Mouse (Mus musculus) limb, embryonic 14.5 days (tissue): ENCODE measurements at regions not wholly inside any gene's neighbourhood (a gene's known extent, or its start where the extent isn't known, plus 50 kb on each side); places are given as distances from the start of the nearest gene placed in this dataset.
A peak's percentile ranks its signal among the peaks of the same experiment; 100 is the strongest.

ENCODE experiments used
- ATAC-seq: fragments of 200-750 bp; cut with Nextera tagmentation; 2 replicates; pipeline ENCODE4 v1.8.0; 2017; ENCODE audit warnings: low read depth, moderate number of reproducible peaks, moderate TSS enrichment; ENCODE audit not compliant: low FRiP score
- DNase-seq: peaks from one replicate; pipeline ENCODE4 v3.0.0-alpha.2; 2015; ENCODE audit warnings: low spot score
- H3K27ac ChIP-seq: fragments of 300-500 bp; sonication (generic); replicated peaks from 2 replicates; pipeline ENCODE4 v1.5.1; 2014; ENCODE audit warnings: low read depth, mild to moderate bottlenecking, low read length, moderate library complexity, mixed read lengths
- H3K27me3 ChIP-seq: fragments of 300-500 bp; sonication (generic); 2 replicates; pipeline ENCODE4 v1.6.1; 2014; ENCODE audit warnings: low read length, mixed read lengths; ENCODE audit not compliant: control insufficient read depth, insufficient read depth
- H3K36me3 ChIP-seq: fragments of 300-500 bp; sonication (generic); 2 replicates; pipeline ENCODE4 v1.6.1; 2014; ENCODE audit warnings: mild to moderate bottlenecking, low read length, moderate library complexity, mixed read lengths; ENCODE audit not compliant: control insufficient read depth, insufficient read depth
- H3K4me1 ChIP-seq: fragments of 300-500 bp; sonication (generic); 2 replicates; pipeline ENCODE4 v1.6.1; 2014; ENCODE audit warnings: antibody characterized with exemption, low read length, mixed read lengths; ENCODE audit not compliant: control insufficient read depth, insufficient read depth
- H3K4me2 ChIP-seq: fragments of 300-500 bp; sonication (generic); replicated peaks from 2 replicates; pipeline ENCODE4 v1.6.1; 2014; ENCODE audit warnings: low read depth, mild to moderate bottlenecking, low read length, moderate library complexity; ENCODE audit not compliant: severe bottlenecking
- H3K4me3 ChIP-seq: fragments of 300-500 bp; sonication (generic); replicated peaks from 2 replicates; pipeline ENCODE4 v1.5.1; 2014; ENCODE audit warnings: low read length
- H3K9ac ChIP-seq: fragments of 300-500 bp; sonication (generic); 2 replicates; pipeline ENCODE4 v1.6.1; 2014; ENCODE audit warnings: mild to moderate bottlenecking, low read depth, low read length, moderate library complexity; ENCODE audit not compliant: severe bottlenecking
- H3K9me3 ChIP-seq: fragments of 300-500 bp; sonication (generic); 2 replicates; pipeline ENCODE4 v1.6.1; 2016; ENCODE audit warnings: low read length; ENCODE audit not compliant: control insufficient read depth
- POLR2A ChIP-seq: fragments of 200-500 bp; IDR thresholded peaks from 2 replicates; pipeline ENCODE4 v1.8.0; 2012; ENCODE audit warnings: inconsistent platforms, mild to moderate bottlenecking, moderate library complexity, borderline replicate concordance; ENCODE audit not compliant: insufficient read depth, insufficient read length; ENCODE audit errors: extremely low read depth
- whole genome bisulfite sequencing: fragments of 180-500 bp; shearing (Covaris S2); extraction: QIAGEN DNeasy Blood & Tissue Kit; methylation state at CpG from one replicate; pipeline ENCODE4 v1.1.7; 2014; 5-methylcytosine and 5-hydroxymethylcytosine counted together

GRCm38 (mm10) chr12:5807996-5808886 is 432.8 kb upstream of the Klhl29 start:
- H3K4me1 ChIP-seq: peaks cover 5% of the 10 kb centered on the region; the same call in 1 of the 2 replicates
- no peak overlapping the region for H3K4me2 ChIP-seq
- no peaks in the 10 kb centered on the region for H3K9me3 ChIP-seq
- ATAC-seq: no peak
- WGBS: 17% methylated on average over 18 of the region's 18 CpGs
- no peaks in the 10 kb centered on the region for H3K27me3 ChIP-seq
- H3K36me3 ChIP-seq: no peaks in the 10 kb centered on the region
- DNase-seq: no peak
- no peak for TF ChIP-seq POLR2A
- H3K4me3 ChIP-seq: no peak overlapping the region
- H3K27ac ChIP-seq: no peak overlapping the region
- H3K9ac ChIP-seq: no peak overlapping the region

- Histone ChIP-seq H3K27me3 (no peaks in the 10 kb centered on the region), H3K4me1 (peaks cover 5% of the 10 kb centered on the region; the same call in 1 of the 2 replicates), H3K4me3 (no peak overlapping the region), H3K4me2 (no peak overlapping the region), H3K27ac (no peak overlapping the region), H3K36me3 (no peaks in the 10 kb centered on the region), H3K9ac (no peak overlapping the region), H3K9me3 (no peaks in the 10 kb centered on the region)
- no peak for TF ChIP-seq POLR2A
- 67% methylated on average over 2 of the region's 2 CpGs for WGBS
- DNase-seq (no peak), ATAC-seq (no peak)
Observed at GRCm38 (mm10) chr12:5805731-5806130, 430.2 kb upstream of the Klhl29 start.

DNA sequence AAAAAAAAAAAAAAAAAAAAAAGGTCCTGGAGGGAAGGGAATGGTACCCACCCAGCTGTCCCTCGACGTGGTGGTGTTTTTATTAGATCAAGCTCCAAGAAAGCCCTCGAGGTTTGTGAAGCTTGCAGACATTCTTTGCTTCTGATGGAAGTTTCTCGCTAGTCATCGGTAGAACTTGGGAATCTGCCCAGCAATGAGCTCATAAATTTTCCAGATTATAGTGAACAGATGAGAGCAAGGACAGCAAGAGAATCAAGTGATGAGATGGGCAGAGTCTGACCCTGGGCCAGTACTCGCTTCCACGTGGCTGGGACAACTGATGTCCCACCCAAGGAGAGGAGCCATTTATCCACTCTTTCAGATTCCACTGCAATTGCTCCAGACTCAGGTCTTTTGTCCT is 417.6 kb upstream of the Klhl29 start:
- H3K9ac ChIP-seq: no peak overlapping the region
- no peaks in the 10 kb centered on the region for H3K27me3 ChIP-seq
- no peak overlapping the region for H3K4me3 ChIP-seq
- WGBS: 36% methylated on average over 7 of the region's 7 CpGs
- H3K9me3 ChIP-seq: no peaks in the 10 kb centered on the region
- no peak for TF ChIP-seq POLR2A
- 0 out of 2 replicates have a peak, but pooled peaks cover 3% of the 10 kb centered on the region for H3K4me1 ChIP-seq
- ATAC-seq: no peak
- no peak overlapping the region for H3K4me2 ChIP-seq
- DNase-seq: peak; percentile 83
- H3K36me3 ChIP-seq: no peaks in the 10 kb centered on the region
- no peak overlapping the region for H3K27ac ChIP-seq

GRCm38 (mm10) chr12:5787074-5787813 is 411.8 kb upstream of the Klhl29 start:
- H3K36me3 ChIP-seq: no peaks in the 10 kb centered on the region
- H3K4me3 ChIP-seq: no peak overlapping the region
- no peak overlapping the region for H3K27ac ChIP-seq
- no peaks in the 10 kb centered on the region for H3K9me3 ChIP-seq
- 22% methylated on average over 7 of the region's 7 CpGs for WGBS
- no peak for TF ChIP-seq POLR2A
- peak; percentile 53 for DNase-seq
- 0 out of 2 replicates have a peak, but pooled peaks cover 4% of the 10 kb centered on the region for H3K4me1 ChIP-seq
- no peak overlapping the region for H3K9ac ChIP-seq
- no peak overlapping the region for H3K4me2 ChIP-seq
- peak; percentile 47; the same call in 1 of the 2 replicates for ATAC-seq
- no peaks in the 10 kb centered on the region for H3K27me3 ChIP-seq

DNA sequence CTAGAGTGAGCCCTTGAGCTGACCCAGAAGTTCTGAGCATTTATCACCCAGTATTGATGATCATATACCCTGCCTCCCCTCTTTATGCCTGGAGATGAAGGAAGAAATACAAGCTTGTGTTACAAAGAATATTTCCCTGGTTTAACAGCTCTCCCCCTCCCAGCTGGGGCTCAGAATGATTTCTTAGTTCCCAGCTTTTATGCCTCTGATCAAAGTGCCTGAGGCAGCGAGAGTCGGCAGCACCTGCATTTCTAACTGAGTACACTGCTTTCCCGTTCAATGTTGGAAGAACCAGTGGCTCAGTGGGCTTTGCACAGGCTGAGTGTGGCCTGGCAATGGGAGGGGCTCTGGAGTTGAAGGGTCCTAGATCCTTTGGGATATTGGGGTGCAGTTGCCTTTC is 405.8 kb upstream of the Klhl29 start:
- H3K4me3 ChIP-seq: no peak overlapping the region
- no peak overlapping the region for H3K4me2 ChIP-seq
- no peaks in the 10 kb centered on the region for H3K27me3 ChIP-seq
- H3K9me3 ChIP-seq: no peaks in the 10 kb centered on the region
- no peaks in the 10 kb centered on the region; the same call in 1 of the 2 replicates for H3K4me1 ChIP-seq
- no peak for TF ChIP-seq POLR2A
- WGBS: 12% methylated on average over 3 of the region's 3 CpGs
- ATAC-seq: no peak
- no peak overlapping the region for H3K27ac ChIP-seq
- no peak for DNase-seq
- no peaks in the 10 kb centered on the region for H3K36me3 ChIP-seq
- H3K9ac ChIP-seq: no peak overlapping the region
